Mouse (Mus musculus) heart, embryonic 15.5 days (tissue): ENCODE measurements at regions not wholly inside any gene's neighbourhood (a gene's known extent, or its start where the extent isn't known, plus 50 kb on each side); places are given as distances from the start of the nearest gene placed in this dataset.

Experiments used
- ATAC-seq: fragments of 200-750 bp; cut with Nextera tagmentation; replicated peaks from 2 replicates; pipeline ENCODE4 v1.8.0; 2017; ENCODE audit warnings: low read depth, moderate TSS enrichment; ENCODE audit not compliant: insufficient number of reproducible peaks, insufficient read depth, low FRiP score
- H3K27ac ChIP-seq: fragments of 300-500 bp; sonication (generic); 2 replicates; pipeline ENCODE4 v1.5.1; 2015; ENCODE audit warnings: mild to moderate bottlenecking, inconsistent platforms
- H3K27me3 ChIP-seq: fragments of 300-500 bp; sonication (generic); 2 replicates; pipeline ENCODE4 v1.6.1; 2015; ENCODE audit warnings: inconsistent platforms
- H3K36me3 ChIP-seq: fragments of 300-500 bp; sonication (generic); 2 replicates; pipeline ENCODE4 v1.6.1; 2015; ENCODE audit warnings: mild to moderate bottlenecking, inconsistent platforms
- H3K4me1 ChIP-seq: fragments of 300-500 bp; sonication (generic); replicated peaks from 2 replicates; pipeline ENCODE4 v1.6.1; 2015; ENCODE audit warnings: inconsistent platforms
- H3K4me2 ChIP-seq: fragments of 300-500 bp; sonication (generic); 2 replicates; pipeline ENCODE4 v1.6.1; 2015; ENCODE audit warnings: inconsistent platforms, mild to moderate bottlenecking, moderate library complexity
- H3K4me3 ChIP-seq: fragments of 300-500 bp; sonication (generic); 2 replicates; pipeline ENCODE4 v1.5.1; 2015; ENCODE audit warnings: mild to moderate bottlenecking, inconsistent platforms
- H3K9ac ChIP-seq: fragments of 300-500 bp; sonication (generic); 2 replicates; pipeline ENCODE4 v1.6.1; 2015; ENCODE audit warnings: mild to moderate bottlenecking, inconsistent platforms
- H3K9me3 ChIP-seq: fragments of 300-500 bp; sonication (generic); replicated peaks from 2 replicates; pipeline ENCODE4 v1.6.1; 2016; ENCODE audit warnings: inconsistent platforms
- WGBS: fragments of 180-500 bp; shearing (Covaris S2); methylation state at CpG from one replicate; pipeline ENCODE4 v1.1.7; 2015; ENCODE audit warnings: mixed read lengths; 5-methylcytosine and 5-hydroxymethylcytosine counted together

DNA sequence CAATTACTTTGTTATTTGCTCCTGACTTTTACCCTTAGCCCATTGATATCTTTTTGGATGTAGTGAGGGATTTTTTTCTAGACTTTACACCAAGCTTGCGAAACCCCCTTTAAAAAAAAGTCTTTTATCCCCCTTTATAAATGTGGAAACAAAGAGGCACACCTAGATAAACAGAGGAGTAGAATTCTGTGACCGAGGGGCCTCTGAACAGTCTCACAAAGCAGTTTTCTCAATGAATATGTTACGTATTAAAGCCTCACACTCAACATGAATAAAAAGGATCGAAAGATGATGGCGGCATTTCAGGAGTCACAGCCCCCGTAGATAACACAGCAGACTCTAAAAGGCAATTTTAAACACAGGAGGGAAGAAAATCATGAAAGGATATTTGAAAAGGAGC is 104.2 kb downstream of the Fgf9 start:
- 72% methylated on average over 6 of the region's 6 CpGs for WGBS
- no peak overlapping the region for H3K9ac ChIP-seq
- no peaks in the 10 kb centered on the region for H3K4me1 ChIP-seq
- no peaks in the 10 kb centered on the region for H3K36me3 ChIP-seq
- no peaks in the 10 kb centered on the region for H3K27me3 ChIP-seq
- no peak overlapping the region for H3K27ac ChIP-seq
- no peak for ATAC-seq
- 0 out of 2 replicates have a peak, but pooled peaks cover 3% of the 10 kb centered on the region for H3K9me3 ChIP-seq
- H3K4me3 ChIP-seq, result no peak overlapping the region
- H3K4me2 ChIP-seq, result no peak overlapping the region

DNA sequence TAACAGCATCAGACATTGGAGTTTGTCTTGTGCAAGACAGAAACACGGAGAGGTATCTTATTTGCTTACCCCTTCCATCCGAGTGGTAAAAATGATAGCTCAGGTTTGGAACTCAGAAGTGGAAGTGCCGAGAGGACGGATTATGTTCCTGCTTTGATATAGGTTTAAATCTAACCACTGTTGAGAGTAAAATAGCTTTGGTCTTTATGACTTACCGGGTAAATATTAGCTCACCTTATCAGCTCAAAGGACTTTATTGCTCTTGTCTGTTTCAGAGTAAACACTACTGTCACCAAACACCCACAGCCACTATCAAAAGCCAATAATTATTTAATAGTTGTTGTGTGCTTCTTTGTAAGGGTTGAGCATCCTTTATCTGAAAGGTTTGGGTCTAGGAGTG is 98.6 kb downstream of the Fgf9 start:
- Histone ChIP-seq H3K9ac (no peak overlapping the region), H3K27me3 (no peaks in the 10 kb centered on the region), H3K9me3 (no peaks in the 10 kb centered on the region), H3K27ac (no peak overlapping the region), H3K4me2 (no peak overlapping the region), H3K4me1 (no peaks in the 10 kb centered on the region), H3K36me3 (no peaks in the 10 kb centered on the region), H3K4me3 (no peak overlapping the region)
- no peak for ATAC-seq
- WGBS, result 72% methylated on average over 5 of the region's 5 CpGs
